Mouse (Mus musculus) frontal cortex, postnatal 10 days (tissue): ENCODE results near the gene Npff.

ENCODE experiments used
- DNase-seq, 2 experiments: peaks; one replicate each; pipeline ENCODE4 v3.0.0; 2022; ENCODE audit warnings: low spot score in 2 of 2, mixed read lengths in 1 of 2

Gene Npff

DNA sequence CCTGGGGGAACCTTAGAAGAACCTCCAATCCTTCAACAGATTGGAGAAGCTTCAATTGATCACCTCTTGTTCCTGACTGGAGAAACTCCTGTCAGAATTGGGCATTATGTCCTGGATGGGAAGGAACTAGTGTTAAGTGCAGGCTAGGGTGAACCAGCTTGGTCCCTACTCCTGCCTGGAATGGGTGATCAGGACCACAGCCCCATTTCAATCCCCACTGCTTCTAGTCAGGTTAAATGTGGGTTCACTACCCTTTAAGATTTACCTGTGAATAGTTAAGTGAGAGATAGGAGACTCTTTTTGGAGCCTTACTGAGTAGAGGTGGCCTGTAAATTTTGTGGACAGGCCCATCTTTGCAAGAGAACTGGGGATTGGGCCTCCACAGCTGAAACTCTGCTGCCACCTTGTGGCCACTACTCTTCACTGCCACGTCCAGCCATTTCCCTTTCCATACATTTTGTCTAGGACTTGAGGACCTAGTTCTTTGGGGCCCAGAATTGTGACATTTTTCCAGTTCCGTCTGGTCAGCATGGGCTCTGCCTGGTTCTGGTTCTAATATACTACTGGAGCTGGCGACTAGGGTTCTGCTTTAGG, at the start of gene Npff:
Gene Npff, minus strand, starts transcription at position 51 of the 594 bp plus-strand sequence.
- peak in 1 of 2 experiments; percentile 73 for DNase-seq

DNA sequence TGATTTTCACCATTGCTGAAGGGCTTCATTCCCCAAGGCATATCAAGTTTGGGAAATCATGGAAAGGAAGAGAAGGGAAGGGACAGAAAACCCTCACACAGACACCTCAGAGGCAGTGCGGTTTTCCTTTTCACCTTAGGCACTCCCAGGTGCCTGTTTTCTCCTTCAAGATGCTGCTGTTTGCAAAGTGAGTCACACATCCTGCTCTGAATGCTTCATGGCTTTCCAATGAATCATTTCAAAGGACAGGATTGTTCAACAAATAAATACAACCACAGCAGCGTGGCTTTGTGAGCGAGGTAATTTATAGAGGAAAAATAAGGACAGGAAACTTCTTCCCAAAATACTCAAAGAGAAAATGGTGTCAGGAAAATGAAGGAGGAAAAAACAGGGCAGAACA, 47.3 kb upstream of the Npff start:
- no peak for DNase-seq

DNA sequence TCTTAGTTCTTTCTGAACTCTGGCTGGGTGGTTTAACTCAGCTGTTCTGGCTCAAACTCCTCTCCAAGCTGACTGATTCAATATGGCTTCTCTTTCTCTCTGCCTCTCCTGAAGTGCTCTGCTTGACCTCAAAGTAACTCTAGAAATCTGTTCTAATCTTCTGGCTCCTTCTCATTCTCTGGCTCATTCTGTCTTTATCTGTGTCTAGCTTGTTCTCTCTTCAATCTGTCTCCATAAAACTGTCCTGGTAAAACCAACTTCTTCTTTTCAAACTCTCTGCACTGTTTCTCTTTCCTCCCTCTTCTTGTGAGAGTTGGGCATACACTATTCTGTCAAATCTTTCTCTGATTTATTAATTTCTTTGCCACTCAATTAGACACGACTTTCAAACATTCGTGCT, 43.1 kb upstream of the Npff start:
- DNase-seq: no peak

DNA sequence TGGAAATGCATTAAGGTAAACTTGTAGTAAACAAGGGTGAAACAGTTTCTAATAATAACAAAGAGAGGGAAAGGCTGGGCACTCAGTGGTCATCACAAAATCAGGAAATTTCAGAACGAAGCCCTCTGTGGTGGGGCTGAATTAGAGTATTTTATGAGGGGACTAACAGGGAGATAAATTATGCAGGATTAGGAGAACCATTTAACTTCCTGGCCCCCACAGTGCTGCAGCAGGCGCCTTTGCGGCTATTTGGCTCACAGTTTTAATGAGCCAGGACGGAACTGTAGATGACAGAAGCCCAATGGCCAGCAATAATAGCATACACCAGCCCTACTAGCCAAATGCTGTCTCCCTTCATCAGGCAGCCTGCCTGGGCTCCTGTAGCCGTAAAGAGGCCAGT, 38.9 kb upstream of the Npff start:
- no peak for DNase-seq

DNA sequence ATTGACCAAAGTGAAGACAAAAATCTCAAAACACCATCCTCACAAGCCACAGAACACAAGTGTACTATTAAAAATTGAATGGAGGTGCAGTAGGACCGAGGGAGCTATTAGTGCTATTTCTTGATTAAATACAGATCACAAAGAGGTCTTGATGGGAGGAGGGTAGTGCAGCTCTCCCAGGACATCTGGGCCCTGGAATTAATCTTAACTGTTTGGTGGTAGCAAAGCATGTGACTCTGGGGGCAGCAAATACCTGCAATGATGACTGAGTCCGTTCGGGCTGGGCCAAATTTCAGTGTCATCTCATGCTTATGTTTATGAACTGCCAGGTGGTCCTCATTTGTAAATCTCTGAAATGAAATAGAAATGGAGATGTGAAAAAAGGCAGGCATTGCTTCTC, 38.3 kb upstream of the Npff start:
- DNase-seq: no peak

DNA sequence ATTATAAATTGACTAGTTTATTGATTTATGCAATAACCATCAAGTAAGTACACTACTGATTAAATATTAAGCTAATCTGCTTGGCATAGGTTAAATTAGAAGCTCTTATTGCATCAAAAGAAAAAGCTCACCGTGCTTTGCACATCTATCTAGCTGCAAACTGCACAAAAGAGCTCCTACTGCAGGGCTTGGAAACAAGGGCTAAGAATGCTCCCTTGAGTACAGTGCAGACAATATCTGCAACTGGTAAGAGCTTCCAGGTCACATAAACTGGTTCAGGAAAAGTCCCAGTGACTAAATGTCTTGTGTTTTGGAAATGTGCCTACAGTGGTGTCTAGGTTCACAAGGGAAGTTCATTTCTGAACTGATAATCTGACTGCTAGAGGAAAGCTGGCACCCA, 37.7 kb upstream of the Npff start:
- DNase-seq: no peak

DNA sequence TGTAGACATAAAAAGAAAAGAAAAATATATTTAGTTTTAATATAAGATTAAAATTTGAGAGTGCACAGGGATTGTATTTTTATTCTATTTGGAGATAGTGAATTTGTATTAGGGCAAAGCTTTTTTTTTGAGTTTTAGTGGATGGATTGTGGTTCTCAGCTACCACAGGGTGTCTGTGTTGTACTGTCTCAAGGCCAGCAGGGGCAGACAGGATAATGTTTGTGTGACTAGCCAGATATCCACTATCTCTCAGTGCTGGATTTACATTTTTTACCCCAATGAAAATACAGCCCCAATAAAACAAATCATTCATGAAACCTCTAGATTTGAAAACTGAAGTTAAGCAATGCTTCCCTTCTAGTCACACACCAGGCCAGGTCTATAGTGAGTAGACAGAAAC, 32.8 kb upstream of the Npff start:
- no peak for DNase-seq

DNA sequence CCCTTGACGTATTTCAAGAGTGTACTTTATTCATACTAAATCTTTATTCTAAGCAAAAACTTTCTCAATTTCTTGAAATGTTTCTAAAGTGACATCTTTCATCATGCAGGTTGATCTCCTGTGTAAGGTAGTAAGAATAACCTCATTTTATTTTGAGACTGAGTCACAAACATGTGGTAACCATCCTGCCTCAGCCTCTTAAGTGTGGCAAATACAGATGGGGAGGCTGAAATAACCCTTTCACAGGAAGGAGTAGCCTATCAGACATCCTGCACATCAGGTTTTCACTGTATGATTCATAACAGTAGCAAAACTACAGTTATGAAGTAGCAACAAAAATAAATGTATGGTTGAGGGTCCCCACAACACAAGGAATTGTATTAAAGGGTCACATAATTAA, 30.8 kb upstream of the Npff start:
- no peak for DNase-seq

DNA sequence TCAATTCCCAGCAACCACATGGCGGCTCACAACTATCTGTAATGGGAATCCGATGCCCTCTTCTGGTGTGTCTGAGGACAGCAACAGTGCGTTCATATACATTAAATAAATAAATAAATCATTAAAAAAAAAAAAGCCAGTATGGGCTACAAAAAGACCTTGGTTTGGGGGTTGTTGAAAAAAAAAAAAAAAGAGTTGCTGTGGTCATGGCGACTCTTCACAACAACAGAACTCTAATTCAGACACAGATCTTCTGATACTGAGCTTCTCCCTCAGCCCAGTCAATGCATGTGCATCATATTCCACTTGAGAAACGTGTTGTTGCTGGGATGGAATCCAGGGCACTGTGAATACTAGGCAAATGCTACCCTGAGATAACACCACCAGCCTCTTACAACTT, 27.9 kb upstream of the Npff start:
- no peak for DNase-seq

DNA sequence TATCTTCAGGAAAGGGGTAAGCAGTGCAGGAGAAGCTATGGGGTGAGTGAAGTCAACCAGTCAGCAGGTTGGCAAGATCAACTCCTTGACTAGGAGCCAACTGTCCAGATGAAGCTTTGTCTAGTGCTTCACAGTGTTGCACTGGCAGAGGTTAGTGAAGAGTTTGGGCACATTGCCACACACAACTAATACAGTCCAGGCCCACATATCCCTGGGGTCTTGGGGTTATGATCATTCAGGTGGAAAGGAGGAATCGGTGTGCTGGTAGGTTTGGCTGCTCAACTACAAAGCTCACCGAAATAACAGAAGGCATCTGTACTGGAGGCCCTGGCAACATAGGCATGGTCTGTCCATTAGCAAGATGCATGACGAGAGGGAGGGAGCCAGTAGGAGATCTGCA, 22.7 kb upstream of the Npff start:
- DNase-seq: no peak

DNA sequence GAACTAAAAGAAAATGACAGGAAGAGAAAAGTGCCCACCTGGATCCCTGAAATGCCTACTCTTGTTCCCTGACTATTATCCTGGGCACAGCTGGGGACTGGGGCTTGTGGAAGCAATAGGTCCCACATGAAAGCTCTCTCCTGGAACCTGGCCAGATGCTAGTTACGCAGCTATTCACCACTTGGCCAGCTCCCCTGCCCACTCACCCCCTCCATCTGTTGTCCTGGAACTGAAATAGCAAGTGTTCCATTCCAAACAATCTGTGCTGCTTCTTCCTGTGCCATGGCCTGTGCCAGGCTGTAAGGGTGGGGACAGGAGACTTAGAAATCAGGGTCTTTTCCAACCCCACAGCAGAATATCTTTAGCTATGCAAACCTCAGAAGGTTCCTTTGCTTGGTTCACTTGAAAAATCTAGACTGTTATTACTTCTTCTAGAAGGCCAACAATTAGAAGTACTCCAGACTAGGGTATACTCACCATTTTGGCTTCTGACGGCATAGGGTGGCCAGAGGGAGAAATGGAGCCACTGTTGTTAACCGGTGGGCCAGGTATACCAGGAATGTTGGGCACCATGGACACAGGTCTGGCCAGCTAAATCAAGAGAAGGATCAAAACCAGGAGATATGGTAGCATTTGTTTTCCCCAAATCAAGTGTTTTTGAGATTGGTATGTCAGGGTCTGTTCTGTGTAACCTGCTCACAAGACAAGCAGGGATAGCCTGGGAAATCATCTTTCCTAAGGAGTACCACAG, 22.1 kb upstream of the Npff start:
- DNase-seq: peak; percentile 57 to 69

DNA sequence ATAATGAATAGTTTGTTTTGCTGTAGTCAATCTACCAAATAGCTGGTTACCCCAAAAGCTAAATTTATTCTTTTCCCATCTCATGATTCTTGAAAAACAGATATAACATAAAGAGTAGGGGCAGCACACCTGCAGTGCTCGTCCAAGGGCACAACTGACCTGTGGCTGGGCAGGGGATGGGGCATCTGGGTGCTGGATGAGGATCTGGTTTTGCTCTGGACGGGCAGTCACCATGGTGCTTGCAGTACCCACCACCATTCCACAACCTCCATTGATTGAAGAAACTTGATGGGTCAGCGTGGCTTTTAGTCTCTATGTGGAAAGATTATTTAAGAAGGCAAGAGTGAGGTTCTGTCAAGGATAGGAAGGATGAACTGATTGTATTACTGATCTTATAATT, 21.5 kb upstream of the Npff start:
- DNase-seq: no peak

DNA sequence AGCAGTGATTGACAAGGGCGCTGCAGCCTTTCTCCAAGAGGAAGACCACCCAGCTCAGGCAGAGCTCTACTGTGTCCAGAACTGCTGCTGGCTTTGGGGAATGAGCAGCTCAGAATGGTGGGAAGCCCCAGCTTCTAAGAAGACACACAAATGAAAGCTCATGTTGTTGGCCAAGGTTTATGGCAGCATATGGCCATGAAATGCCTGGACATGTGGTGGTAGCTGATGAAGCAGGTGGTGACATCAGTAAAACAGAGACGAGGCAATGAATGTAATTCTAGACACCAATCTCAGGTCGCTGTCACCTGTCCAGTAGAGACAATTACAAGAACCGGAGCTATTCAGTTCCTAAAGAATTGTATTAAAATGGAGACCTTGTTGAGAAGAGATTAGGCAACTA, 20.1 kb upstream of the Npff start:
- no peak for DNase-seq

DNA sequence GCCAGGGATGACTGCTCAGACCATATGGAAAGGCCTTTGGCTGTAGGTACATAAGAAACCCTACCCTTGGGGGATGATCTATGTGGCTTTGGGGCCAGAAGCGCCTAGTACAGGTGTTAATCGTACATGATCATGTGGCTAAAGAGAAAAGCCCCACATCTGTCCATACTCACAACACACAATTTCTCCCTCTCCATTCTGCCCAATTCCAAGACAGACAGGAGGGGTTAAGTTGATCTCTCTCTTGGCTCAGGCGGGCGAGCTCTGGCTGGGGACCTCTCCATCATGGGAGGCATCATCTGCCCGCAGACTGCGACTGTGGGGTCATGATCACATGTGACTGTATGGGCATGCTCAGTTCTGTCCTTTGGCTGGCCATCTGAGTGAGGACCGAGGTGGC, 9.2 kb upstream of the Npff start:
- no peak for DNase-seq

DNA sequence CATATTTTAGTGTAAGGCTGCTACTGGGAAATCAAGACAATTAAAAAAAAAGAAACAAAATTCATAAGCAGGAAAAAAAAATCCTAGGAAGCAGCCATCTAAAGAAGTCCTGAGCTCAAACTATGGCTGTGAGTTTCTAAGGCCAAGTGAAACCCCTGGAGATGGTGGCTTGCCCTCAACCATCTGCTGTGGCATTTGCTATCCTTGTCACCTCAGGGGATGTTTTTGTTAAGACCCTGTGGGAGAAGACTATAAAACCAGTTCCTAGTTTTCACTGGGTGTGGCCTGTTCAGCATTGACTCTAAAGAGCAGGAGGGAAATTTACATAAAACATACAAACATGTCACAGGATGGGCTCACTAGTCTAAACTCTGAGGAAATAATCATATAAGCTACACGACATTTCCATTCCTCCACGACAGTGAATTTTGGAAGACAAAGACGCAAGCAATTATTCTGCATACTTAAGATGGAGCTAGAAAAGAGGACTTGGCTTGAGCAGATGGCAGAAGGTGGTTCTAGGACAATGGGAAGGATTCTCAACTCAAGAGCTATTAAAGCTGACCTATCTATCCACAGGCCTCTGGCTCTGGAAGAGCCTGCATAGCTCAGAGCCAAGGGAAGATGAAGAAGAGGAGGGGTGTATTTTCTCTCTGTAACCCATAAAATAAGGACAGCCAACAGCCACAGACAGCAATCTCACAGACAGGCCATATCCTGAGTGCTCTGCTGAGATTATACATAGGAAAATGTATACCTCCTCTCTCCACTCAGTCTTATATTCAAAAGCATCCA, 7.6 kb upstream of the Npff start:
- no peak for DNase-seq

DNA sequence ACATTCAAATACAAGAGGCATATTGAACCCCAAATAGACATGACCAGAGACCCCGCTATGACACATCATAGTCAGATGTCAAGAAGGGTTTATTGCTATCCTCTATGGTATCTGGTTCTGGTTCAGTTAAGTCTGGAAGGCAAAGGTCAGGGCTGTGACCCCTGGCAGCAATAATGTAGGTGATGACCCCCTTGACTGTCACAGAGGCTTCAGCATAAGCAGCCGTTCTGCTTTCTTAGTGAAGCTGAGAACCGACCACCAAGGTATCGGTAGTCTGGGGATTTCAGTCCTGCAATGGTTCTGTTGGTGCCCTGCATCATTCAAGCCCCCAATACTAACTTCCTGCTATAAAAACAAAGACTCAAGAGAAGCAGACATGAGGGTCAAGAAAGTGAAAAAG, 6.8 kb upstream of the Npff start:
- no peak for DNase-seq

DNA sequence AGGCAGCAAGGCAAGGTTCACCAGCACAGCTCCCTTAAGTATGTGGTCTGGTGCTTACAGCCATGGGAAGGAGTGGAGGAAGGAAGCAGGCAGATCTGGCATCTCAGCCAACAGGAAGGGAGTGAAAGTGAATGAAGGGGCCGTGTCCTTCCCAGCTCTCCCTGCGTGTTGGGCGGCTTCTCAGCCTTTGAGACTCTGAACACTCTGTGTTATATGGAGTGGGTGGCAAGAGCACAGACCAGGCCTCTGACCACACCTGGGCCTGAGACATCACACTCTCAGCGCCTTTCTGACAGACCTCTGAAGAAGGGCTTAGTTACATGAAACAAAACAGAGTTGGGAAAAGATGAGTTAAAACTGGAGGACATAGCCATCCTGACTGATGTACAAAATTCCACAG, 5.8 kb upstream of the Npff start:
- DNase-seq: no peak

DNA sequence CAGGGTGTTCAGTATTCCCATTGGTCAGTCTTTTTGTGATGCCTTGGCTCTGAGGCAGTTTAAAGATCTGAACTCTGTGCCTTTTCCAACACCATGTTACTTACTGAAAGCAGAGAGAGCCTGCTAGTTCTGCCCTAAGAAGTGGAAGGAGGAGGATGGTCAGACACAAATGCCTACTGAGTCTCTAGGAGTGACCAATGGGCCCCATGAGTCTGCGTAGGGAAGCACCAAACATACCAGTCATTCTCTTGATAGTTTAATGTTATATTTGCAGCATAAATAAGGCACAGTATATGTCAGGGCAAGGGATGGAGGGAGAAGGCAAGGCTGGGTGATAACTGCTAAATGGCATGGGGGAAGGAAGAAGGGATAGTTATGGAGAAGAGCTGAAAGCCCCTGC, 3.7 kb upstream of the Npff start:
- DNase-seq: no peak

DNA sequence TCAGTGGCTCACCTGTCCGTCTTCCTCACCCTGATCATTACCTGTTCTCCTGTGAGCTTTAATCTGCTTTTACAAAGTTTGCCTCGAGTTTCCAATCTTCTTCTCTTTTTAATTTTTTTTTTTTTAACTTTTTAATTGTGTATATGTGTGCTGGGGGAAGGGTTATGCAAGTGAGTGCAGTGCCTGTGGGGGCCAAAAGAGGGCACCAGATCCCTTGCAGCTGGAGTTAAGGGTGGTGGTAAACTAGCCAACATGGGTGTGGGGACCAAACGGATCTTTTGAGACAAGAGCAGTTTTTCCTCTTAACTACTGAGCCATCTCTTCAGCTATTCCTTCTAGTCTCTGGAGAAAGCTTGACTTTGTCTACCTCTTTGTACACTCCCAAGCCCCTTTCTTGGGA, 3.2 kb upstream of the Npff start:
- no peak for DNase-seq

DNA sequence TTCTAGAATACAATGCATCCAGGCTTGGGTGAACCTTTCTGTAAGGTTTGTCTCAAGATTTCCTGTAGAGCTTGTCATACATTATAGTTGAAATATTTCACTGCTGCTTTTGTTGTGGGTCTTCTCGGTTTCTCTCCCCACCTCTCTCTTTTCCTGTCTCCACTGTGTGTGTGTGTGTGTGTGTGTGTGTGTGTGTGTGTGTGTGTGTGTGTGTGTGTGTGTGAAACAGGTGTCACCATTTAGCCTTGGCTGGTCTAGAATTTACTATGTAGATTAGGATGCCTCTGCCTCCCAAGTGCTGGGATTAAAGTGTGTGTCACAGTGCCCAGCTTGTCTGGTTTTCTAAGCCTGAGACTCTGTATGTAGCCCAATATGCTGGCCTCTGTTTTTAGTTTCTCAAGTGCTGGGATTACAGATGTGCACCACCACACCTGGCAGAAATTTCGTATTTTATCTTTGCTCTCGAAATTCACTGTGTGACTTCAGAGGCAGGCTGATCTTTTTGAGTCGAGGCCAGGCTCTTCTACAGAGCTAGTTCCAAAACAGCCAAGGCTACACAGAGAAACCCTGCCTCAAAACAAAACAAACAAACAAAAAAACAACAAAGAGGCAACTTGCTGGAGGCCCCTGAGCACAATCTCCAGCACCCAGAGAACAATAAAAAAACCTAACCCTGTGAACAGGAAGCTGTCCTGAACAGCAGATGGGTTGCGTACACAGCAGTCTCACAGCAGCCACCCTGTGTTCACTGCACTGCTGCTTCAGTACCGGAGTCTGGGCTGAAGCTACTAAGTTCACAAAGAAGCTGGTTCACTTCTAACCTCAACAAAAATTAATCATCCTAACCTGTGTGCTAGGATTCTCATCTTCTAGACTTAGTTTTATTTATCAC, 1.6 kb upstream of the Npff start:
- DNase-seq: no peak

DNA sequence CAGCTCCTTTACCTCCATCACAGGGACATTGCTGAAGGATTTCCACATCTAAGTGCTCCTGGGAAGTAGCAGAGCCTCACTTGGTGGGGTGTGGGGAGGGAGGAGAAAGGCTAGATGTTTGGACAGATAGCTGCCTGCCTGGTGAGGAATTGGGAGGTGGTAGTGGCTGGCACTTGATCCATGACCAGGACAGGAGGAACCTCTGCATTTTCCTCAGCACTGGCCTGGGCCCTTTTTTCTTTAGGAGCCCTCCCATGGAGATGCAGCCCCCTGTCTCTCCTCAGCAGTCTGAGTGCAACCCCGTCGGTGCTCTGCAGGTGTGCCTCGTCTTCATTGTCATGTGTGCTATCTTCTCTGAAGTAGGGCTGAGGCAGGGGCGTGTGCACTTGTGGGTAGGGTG, 3.3 kb downstream of the Npff start:
- no peak for DNase-seq

DNA sequence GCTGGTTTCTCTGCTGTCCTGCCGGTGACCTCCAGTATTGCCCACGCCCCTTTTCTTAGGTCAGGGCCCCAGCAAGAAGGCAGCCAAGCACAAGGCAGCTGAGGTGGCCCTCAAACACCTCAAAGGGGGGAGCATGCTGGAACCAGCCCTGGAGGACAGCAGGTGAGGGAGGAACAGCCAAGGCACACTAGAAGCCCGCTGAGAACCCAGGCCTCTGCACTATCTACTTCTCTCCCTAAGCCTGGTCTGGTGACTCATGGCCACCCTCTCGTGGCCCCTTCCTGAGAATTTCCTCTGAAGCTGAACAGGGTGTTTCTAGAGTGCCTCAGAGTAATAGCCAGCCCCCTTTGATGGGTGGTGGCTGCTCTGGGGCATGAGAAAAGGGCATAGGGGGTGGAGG, 4.3 kb downstream of the Npff start:
- DNase-seq: no peak
